Mouse (Mus musculus) olfactory bulb, adult 2 months (tissue): Measurements from ENCODE around the gene Tex36. TPM values are rescaled to one million over a fixed set of nuclear protein-coding genes. Genes with fewer than 3 reads are reported as not detected.

Experiments
- H3K27ac ChIP-seq: fragments of 200-500 bp; 2 replicates; pipeline ENCODE4 v1.5.1; 2012; ENCODE audit warnings: low read depth, low read length; ENCODE audit not compliant: insufficient read depth
- H3K4me1 ChIP-seq: fragments of 200-500 bp; 2 replicates; pipeline ENCODE4 v1.6.1; 2012; ENCODE audit warnings: low read length; ENCODE audit not compliant: control insufficient read depth, insufficient read depth
- H3K4me3 ChIP-seq: fragments of 200-500 bp; 2 replicates; pipeline ENCODE4 v1.5.1; 2012; ENCODE audit warnings: mild to moderate bottlenecking, low read depth, low read length, moderate library complexity; ENCODE audit not compliant: insufficient read depth
- CTCF ChIP-seq: fragments of 200-500 bp; IDR thresholded peaks from 2 replicates; pipeline ENCODE4 v1.5.1; 2012; ENCODE audit warnings: low read depth, mild to moderate bottlenecking, low read length, moderate library complexity; ENCODE audit not compliant: insufficient read depth
- POLR2A ChIP-seq: fragments of 200-500 bp; IDR thresholded peaks from 2 replicates; pipeline ENCODE4 v1.6.1; 2012; ENCODE audit warnings: mild to moderate bottlenecking, low read depth, low read length, moderate library complexity; ENCODE audit not compliant: insufficient read depth
- WGBS: fragments of 180-500 bp; shearing (Covaris S2); methylation state at CpG from one replicate; pipeline ENCODE4 v1.1.7; 2018; 5-methylcytosine and 5-hydroxymethylcytosine counted together
- polyA plus RNA-seq: library from polyadenylated mRNA; stranded (reverse); fragments of >200 nt; gene quantifications from 2 replicates; pipeline ENCODE4 v1.2.4, GENCODE M21; 2012; ENCODE audit warnings: low replicate concordance; ENCODE audit not compliant: missing spikeins, insufficient read depth, insufficient read length

Tex36 gene
- not detected in 2 replicates for polyA plus RNA-seq

DNA sequence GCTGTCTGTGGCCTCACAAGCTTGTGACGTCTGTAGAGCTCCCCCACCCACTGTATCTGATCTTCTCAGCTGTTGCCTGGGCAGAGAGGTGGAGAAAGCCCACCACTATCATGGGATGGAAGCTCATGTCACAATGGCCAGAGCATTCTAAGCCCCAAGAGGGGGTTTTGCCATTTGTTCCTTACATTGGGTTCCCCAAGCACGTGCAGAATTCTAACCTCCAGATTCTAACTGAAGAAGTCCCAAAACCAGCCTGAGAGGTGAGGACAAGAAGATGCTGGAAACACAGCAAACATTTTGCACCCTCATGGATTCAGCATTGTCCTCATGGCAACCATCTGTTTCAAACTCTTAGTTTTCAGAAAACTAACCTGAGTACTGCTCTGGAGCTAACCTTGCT lies at the start of gene Tex36:
Gene Tex36 (minus strand): TSS at position 101 of the 400 bp plus-strand sequence.
- no peaks in the 10 kb centered on the region for H3K4me1 ChIP-seq
- TF ChIP-seq POLR2A (no peak), CTCF (no peak)
- no peak within 1 kb of the TSS for H3K27ac ChIP-seq
- H3K4me3 ChIP-seq: no peak within 1 kb of the TSS
- WGBS: 84% methylated on average over 2 of the region's 2 CpGs

DNA sequence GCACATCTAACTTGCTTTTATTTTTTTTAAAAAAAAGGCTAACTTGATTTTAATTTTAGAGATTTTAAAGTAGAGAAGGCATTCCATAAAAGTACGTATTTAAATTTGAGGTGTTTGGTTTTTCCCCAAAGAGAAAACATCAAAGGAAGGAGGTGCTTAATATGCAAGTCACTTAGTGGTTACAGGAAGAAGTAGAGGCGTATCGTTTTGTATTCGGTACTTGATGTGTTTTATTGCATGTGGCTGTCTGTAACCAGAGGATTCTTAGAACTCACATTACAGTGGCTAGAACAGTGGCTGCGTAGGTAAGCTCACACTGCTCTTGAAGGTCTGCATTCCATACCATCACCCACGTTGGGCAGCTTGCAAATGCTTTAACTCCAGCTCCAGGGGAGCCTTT lies 43.8 kb upstream of the Tex36 start:
- no peak for TF ChIP-seq CTCF
- TF ChIP-seq POLR2A: no peak
- 87% methylated on average over 6 of the region's 6 CpGs for WGBS
- Histone ChIP-seq H3K27ac (no peak overlapping the region), H3K4me3 (no peak overlapping the region), H3K4me1 (no peaks in the 10 kb centered on the region)

DNA sequence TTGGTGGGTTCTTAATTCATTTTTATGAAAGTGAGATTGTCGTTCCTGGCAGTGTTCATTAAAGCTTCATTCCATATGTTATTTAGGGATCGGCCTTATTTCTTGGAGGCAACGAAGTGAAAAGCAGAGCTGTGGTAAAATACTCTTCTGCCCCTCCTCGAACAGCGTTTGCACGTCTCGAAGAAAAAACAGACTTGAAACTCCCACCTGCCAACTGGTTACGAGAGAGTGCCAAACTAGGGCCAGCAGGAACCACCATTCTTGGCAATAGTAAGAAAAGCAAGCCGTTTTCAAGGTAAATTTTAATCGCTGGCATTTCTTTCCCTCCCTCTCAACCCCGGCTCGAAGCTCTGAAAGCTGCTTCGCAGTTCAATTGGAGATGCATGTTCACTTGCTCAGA lies 36.9 kb upstream of the Tex36 start:
- no peak for TF ChIP-seq CTCF
- no peak for TF ChIP-seq POLR2A
- no peak overlapping the region for H3K4me3 ChIP-seq
- 65% methylated on average over 13 of the region's 13 CpGs for WGBS
- no peak overlapping the region for H3K27ac ChIP-seq
- H3K4me1 ChIP-seq: peaks cover 3% of the 10 kb centered on the region

DNA sequence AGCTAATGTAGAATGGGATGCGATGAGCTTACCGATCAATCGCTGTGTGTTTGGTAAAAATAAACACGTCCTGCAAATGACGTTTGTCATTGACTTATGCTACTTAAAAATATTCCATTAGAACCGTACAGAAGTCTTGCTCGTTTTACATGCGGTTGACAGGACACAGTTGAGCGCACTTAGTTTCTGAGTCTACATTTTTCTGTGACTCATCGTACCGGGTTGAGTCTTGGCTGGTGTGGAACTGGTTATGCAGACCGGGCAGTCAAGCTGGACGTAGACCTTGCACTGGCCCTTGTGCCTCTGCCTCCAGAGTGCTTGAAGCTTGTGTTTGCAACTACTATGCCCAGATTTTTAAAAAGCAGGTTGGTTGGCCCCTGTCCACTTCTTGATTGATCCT lies 36.3 kb upstream of the Tex36 start:
- Histone ChIP-seq H3K4me1 (peaks cover 3% of the 10 kb centered on the region), H3K4me3 (peak overlapping the region; percentile 81), H3K27ac (no peak overlapping the region)
- WGBS: 3% methylated on average over 13 of the region's 13 CpGs
- TF ChIP-seq POLR2A (no peak), CTCF (no peak)

DNA sequence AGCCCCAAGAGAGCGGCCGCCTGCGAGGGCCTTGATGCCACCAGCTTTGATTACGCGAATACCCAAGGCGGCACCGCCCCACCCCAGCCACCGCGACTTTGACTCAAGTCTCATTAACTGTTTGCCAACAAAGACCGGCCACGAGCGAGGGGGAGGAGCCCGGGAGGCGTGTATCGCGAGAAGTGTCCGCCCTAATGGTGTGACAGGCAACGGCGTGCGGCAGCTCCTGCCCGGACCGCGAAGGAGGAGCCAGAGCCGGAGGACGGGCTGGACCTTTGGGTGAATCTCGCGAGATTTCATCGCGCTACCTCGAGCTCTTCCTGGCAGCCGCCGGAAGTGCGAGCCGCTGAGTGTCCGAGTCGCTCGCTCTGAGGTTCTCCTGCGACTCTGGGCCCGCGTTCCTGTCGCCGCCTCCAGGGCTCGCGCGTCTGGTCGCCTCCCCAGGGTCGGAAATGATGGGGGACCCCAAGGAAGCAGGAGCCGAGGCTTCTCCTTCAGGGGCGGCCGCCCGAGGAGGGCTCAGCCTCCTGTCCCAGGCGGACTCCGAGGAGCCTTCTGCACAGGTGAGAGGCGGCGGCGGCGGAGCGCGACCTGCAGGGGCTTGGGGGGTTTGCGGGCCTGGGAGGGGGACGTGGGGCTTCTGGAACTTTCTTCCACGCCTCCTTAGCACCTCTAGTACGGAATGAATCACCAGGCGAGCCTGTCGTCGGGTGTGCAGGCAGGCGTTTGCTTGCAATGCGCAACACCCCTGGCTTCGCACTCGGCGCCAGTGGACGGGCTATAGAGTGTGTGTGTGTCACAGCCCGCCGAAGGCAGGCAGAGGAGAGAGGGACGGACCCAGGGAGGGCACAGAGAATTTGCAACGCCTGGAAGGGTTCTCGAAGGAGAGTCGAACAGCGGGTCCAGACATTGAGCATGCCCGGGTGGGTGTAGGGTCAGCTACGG lies 35.7 kb upstream of the Tex36 start, which contains the start of gene Edrf1:
Gene Edrf1 (plus strand): TSS at position 183 of the 945 bp plus-strand sequence.
- H3K4me1 ChIP-seq: peaks cover 3% of the 10 kb centered on the region
- TF ChIP-seq POLR2A: peak; percentile 60
- TF ChIP-seq CTCF: no peak
- H3K27ac ChIP-seq: peak within 1 kb of the TSS; percentile 66
- peak within 1 kb of the TSS; percentile 81 for H3K4me3 ChIP-seq
- under 1% methylated on average over 81 of the region's 81 CpGs for WGBS

DNA sequence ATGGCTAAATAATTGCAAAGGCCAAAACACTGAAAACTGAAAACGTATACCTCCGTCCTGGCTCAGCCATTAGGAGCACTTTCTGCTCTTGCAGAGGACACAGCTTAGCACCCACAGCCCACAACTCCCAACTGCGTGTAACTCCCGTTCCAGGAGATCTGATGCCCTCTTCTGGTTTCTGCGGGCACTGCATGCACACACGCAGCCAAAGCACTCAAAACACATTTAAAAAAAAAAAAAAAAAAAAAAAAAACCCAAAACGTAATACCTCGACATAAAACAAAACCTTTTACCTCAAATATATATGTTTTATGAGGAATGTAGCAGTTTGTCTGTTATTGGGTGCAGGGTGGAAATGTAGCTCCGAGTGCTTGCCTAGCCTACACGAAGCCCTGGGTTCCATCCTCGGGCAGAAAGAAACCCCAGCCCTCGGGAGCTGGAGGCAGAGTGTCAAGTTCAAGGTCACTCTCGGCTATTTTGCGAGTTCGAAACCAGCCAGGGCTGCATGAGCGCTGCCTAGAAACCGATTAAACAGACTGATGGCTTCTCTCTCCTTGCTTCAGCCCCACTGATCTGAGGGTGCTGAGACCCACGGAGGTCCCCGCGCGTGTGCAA lies 34.9 kb upstream of the Tex36 start:
- Histone ChIP-seq H3K27ac (peak overlapping the region; percentile 66), H3K4me3 (peak overlapping the region; percentile 81), H3K4me1 (peaks cover 3% of the 10 kb centered on the region)
- under 1% methylated on average over 21 of the region's 21 CpGs for WGBS
- TF ChIP-seq CTCF (peak; percentile 62; the same call in 1 of the 2 replicates), POLR2A (no peak)

DNA sequence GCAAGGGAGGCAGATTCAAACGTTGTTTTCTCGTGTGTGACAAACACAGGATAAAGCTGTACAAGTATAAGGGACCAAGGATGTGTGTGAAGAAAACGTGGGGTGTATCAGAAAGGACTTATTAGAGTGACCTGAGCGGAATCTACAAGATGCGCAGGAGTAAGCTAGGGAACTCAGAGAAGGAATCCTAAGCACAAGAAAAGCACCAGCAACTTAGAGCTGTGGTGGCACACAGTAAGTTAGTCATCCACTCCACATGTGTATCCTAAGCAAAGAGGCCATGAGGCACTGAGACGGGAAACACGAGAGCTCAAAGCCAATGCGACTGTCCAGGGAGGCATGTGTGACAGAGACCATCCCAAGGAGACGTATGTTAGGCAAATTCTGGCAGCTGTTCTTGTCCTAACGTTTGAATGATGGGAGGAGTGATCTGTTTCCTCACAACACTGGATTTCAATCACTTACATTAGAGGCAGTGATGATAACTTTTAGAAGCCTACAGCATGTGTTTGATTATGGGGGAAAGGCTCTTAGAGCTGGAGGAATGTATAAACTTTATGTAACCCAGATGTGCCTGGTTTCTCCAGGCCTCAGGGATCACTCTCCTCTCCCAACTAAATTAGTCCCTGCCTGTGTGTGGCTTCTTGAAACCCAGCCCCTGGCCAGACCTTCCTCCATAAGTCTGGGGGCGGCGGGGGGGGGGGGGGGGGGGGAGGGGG lies 33.1 kb upstream of the Tex36 start:
- TF ChIP-seq CTCF (no peak), POLR2A (no peak)
- 61% methylated on average over 10 of the region's 12 CpGs for WGBS

DNA sequence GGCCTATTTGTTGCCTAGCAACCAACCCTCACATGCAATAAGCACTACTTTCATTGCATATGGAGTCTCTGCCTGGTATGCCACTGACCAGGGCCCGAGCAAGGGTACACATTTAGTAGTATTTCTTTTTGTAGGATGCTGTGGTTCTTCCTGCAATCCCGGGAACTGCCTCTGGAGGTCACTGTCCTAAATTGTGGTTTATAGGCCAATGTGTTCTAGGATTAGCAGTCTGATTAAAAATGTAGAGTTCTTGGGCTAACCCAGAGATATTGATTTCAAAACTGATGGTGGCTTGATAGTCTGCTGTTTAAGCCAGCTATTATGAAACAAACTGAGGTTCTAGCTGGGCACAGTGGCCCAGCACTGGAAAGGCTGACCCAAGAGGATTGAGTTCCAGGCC lies 30.5 kb upstream of the Tex36 start:
- no peak overlapping the region for H3K4me3 ChIP-seq
- 26% methylated on average over 2 of the region's 2 CpGs for WGBS
- H3K4me1 ChIP-seq: no peaks in the 10 kb centered on the region; the same call in 1 of the 2 replicates
- no peak for TF ChIP-seq POLR2A
- TF ChIP-seq CTCF: no peak
- no peak overlapping the region for H3K27ac ChIP-seq

More for the DNA sequence above, 33.1 kb upstream of the Tex36 start:
- Histone ChIP-seq H3K4me3 (no peak overlapping the region), H3K27ac (no peak overlapping the region), H3K4me1 (peaks cover 3% of the 10 kb centered on the region)

DNA sequence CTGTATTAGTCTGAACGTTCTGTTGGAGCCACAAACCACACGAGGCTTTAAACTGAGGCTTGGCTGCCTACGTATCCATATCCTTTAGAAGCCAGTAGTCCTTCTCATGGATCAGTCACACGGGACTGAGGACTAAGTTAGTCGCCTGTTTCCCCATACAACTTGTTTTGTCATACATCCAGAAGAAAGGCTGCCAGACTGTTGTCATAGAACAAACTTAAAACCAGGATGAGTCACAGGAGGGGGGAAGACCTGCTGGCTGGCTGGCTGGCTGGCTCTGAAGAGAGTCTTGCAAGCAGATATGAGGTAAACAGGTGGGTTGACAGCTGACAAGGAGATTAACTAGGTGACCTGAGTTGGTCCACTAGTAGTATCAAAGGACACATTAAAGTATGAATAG lies 28.9 kb upstream of the Tex36 start:
- no peaks in the 10 kb centered on the region for H3K4me1 ChIP-seq
- WGBS: 87% methylated on average over 5 of the region's 5 CpGs
- TF ChIP-seq POLR2A (no peak), CTCF (no peak)
- no peak overlapping the region for H3K27ac ChIP-seq
- H3K4me3 ChIP-seq: no peak overlapping the region
